Mouse (Mus musculus) forebrain, embryonic 13.5 days (tissue): Measurements from ENCODE around the gene Dhrs1. TPM values are rescaled to one million over a fixed set of nuclear protein-coding genes. Genes with fewer than 3 reads are reported as not detected.

Source experiments
- ATAC-seq: fragments of 200-750 bp; cut with Nextera tagmentation; 2 replicates; pipeline ENCODE4 v1.8.0; 2017
- H3K27ac ChIP-seq: fragments of 300-500 bp; sonication (generic); 2 replicates; pipeline ENCODE4 v1.5.1; 2015; ENCODE audit warnings: inconsistent platforms, mild to moderate bottlenecking, moderate library complexity
- H3K27me3 ChIP-seq: fragments of 300-500 bp; sonication (generic); 2 replicates; pipeline ENCODE4 v1.6.1; 2015; ENCODE audit warnings: mild to moderate bottlenecking, inconsistent platforms
- H3K36me3 ChIP-seq: fragments of 300-500 bp; sonication (generic); 2 replicates; pipeline ENCODE4 v1.6.1; 2015; ENCODE audit warnings: mild to moderate bottlenecking, inconsistent platforms; ENCODE audit not compliant: poor library complexity, severe bottlenecking
- H3K4me1 ChIP-seq: fragments of 300-500 bp; sonication (generic); 2 replicates; pipeline ENCODE4 v1.6.1; 2015; ENCODE audit warnings: inconsistent platforms
- H3K4me2 ChIP-seq: fragments of 300-500 bp; sonication (generic); 2 replicates; pipeline ENCODE4 v1.6.1; 2015; ENCODE audit warnings: inconsistent platforms, mild to moderate bottlenecking, moderate library complexity
- H3K4me3 ChIP-seq: fragments of 300-500 bp; sonication (generic); 2 replicates; pipeline ENCODE4 v1.5.1; 2015; ENCODE audit warnings: mild to moderate bottlenecking, inconsistent platforms
- H3K9ac ChIP-seq: fragments of 300-500 bp; sonication (generic); 2 replicates; pipeline ENCODE4 v1.6.1; 2015; ENCODE audit warnings: mild to moderate bottlenecking, inconsistent platforms
- H3K9me3 ChIP-seq: fragments of 300-500 bp; sonication (generic); replicated peaks from 2 replicates; pipeline ENCODE4 v1.6.1; 2016; ENCODE audit warnings: inconsistent platforms
- WGBS: fragments of 180-500 bp; shearing (Covaris S2); methylation state at CpG from one replicate; pipeline ENCODE4 v1.1.7; 2015; 5-methylcytosine and 5-hydroxymethylcytosine counted together
- polyA plus RNA-seq: library from polyadenylated mRNA; unstranded; fragments of >200 nt; fragmentation: Nextera tagmentation; extraction: Ambion mirVana; gene quantifications from 2 replicates; pipeline ENCODE4 v1.2.1, GENCODE M21; 2015

The Dhrs1 gene
- 77.1 and 78.8 TPM in 2 replicates for polyA plus RNA-seq

DNA sequence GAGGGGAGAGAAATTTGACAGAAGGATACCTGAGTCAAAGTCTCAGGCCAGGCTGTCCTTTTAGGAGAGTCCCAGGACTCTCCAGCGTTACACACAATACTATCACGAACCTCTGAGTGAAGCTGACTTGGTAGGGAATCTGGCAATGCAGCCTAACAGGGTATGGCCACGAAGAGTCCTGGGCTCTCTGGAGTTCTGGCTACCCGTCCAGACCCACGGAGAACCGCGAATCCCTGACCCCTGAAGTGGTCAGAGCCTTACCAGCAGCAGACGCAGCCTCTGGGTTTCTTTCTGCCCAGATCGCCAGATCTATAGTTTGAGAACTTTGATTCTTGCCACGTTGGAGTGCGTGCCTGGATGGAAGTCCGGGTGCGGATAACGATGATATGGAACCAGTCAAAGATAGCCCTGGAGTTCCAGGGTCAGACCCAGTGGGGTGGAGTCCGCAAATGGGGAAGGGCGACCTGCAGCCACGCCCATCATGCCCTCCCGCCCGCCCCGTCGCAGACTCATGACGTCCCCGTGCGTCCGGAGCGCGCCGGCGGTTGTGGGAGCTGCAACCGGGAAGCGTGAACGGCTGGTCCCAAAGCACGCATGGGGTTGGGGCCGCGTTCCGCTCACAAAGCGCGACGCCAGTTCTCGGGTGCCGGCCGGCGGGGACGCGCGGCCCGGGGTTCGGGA, at the start of gene Dhrs1, which contains the start of gene Nop9:
Dhrs1 (minus strand) TSS at position 511 of the 681 bp plus-strand sequence.
Nop9 (plus strand) TSS at position 514 of the 681 bp plus-strand sequence.
- Histone ChIP-seq H3K9me3 (no peaks in the 10 kb centered on the region), H3K27ac (peak within 1 kb of the TSS; percentile 35; the same call in 1 of the 2 replicates), H3K4me1 (peaks cover 38% of the 10 kb centered on the region), H3K27me3 (no peaks in the 10 kb centered on the region), H3K4me2 (peak within 1 kb of the TSS; percentile 98), H3K36me3 (peaks cover 27% of the 10 kb centered on the region), H3K4me3 (peak within 1 kb of the TSS; percentile 83), H3K9ac (peak within 1 kb of the TSS; percentile 87)
- ATAC-seq: peak; percentile 88
- WGBS: 2% methylated on average over 40 of the region's 48 CpGs

DNA sequence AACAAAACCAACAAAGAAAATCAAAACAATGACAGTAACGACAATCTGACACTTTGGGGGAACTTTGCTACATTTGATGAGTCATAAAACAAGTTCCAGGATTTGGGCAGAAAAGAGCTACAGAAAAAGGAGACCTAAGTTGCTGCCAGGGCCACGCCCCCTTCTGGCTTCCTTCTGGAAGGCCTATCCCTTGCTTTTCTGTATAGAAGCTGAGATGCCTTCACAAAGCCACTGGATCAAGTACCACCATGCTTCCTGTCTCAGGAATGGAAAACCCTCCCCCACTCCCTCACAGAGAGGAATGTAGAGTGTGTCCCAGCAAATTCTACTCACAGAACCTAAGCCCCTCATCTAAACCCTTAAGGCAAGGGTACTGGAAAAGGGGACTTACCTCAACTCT, 48.5 kb upstream of the Dhrs1 start:
- H3K4me3 ChIP-seq: no peak overlapping the region
- no peaks in the 10 kb centered on the region for H3K36me3 ChIP-seq
- no peak for ATAC-seq
- WGBS: 63% methylated on average over 2 of the region's 2 CpGs
- H3K4me1 ChIP-seq: no peaks in the 10 kb centered on the region
- H3K27ac ChIP-seq: no peak overlapping the region
- H3K4me2 ChIP-seq: no peak overlapping the region
- no peak overlapping the region for H3K9ac ChIP-seq
- H3K9me3 ChIP-seq: no peaks in the 10 kb centered on the region
- peaks cover 19% of the 10 kb centered on the region for H3K27me3 ChIP-seq

DNA sequence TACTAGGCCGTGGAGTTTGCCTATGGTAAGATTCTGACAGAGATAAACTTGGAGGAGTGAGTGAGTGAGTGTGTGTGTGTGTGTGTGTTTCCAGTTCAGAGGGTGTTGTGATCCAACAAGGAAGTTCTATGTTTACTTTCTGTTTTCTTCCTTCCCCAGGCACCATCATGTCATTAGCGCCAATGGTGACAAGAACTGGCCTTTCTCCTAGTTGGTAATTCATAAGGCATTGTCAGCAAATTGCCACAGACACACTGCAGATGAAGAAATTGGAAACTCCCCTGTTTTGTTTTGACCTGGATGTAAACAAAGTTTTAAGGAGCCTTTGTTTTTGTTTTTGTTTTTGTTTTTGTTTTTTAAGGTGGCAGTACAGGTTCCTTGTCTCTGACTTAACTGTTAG, 48.0 kb upstream of the Dhrs1 start:
- peaks cover 3% of the 10 kb centered on the region; the same call in 1 of the 2 replicates for H3K4me1 ChIP-seq
- no peak overlapping the region for H3K9ac ChIP-seq
- H3K9me3 ChIP-seq: no peaks in the 10 kb centered on the region
- H3K4me2 ChIP-seq: no peak overlapping the region
- H3K27ac ChIP-seq: no peak overlapping the region
- peaks cover 24% of the 10 kb centered on the region for H3K27me3 ChIP-seq
- no peak overlapping the region for H3K4me3 ChIP-seq
- no peak for ATAC-seq
- 71% methylated on average over 2 of the region's 2 CpGs for WGBS
- no peaks in the 10 kb centered on the region for H3K36me3 ChIP-seq

DNA sequence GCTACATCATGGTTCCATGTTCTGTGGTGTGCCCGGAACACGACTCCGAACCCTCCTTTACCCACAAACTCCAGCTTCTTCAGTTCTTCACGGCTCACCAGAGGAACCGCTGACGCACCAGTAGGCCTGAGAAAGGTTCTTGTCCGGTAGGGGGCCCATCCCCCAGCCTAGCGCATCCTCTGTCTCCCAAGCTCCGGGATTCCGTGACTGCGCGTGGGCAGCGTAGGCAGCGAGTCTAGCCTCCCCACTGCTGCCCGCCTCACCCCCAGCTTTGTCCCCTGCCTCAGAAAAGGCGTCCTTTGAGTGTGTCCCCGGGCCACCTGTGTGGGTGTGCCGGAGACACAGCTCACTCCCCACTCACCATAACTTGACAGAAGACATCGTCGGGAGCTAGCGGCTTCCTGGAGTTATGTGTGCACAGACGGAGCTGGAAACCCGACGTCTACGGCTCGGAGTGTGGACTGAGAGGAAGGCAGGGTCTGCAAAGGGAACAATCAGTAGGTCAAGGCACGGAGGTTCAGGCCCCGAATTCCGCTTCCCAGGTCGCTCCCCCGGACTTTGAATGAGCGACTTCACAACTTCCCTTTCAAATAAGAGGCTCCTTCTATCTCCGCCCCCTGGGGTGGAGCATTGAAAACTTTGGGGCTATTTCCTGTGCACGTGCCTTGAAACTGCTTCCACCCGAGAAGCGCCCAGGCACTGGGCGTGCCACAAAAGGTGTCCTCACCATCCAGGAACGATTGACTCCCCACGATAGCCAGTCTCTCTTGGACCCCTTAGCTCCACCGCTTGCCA, 43.0 kb upstream of the Dhrs1 start, which contains the start of gene Ripk3:
Ripk3 (minus strand) TSS at position 610 of the 795 bp plus-strand sequence.
- peaks cover 13% of the 10 kb centered on the region for H3K4me1 ChIP-seq
- H3K9me3 ChIP-seq: no peaks in the 10 kb centered on the region
- H3K27ac ChIP-seq: no peak within 1 kb of the TSS
- H3K36me3 ChIP-seq: no peaks in the 10 kb centered on the region
- H3K27me3 ChIP-seq: peaks cover 74% of the 10 kb centered on the region
- 5% methylated on average over 40 of the region's 40 CpGs for WGBS
- no peak for ATAC-seq
- H3K4me2 ChIP-seq: peak within 1 kb of the TSS; percentile 47
- H3K9ac ChIP-seq: peak within 1 kb of the TSS; percentile 34; the same call in 1 of the 2 replicates
- H3K4me3 ChIP-seq: peak within 1 kb of the TSS; percentile 21

DNA sequence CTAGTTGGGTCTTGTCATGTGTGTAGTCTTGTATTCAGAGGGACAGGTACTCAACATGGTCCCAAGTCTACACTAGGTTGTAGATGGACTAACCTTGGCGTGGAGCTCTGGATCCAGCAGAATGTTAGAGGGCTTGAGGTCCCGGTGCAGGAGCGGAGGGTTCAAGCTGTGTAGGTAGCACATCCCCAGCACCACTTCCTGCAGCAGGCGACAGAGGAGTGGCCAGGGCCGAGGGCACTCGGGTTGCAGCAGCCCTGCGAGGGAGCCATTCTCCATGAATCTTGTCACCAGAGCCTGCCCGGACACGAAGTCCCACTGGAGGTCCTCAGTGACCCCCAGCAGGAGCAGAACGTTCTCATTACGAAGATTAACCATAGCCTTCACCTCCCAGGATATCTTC, 42.2 kb upstream of the Dhrs1 start:
- H3K9ac ChIP-seq: no peak overlapping the region
- WGBS: 39% methylated on average over 11 of the region's 11 CpGs
- H3K9me3 ChIP-seq: no peaks in the 10 kb centered on the region
- H3K27me3 ChIP-seq: peaks cover 78% of the 10 kb centered on the region
- H3K27ac ChIP-seq: no peak overlapping the region
- no peaks in the 10 kb centered on the region for H3K36me3 ChIP-seq
- no peak overlapping the region for H3K4me3 ChIP-seq
- ATAC-seq: no peak
- H3K4me2 ChIP-seq: no peak overlapping the region
- H3K4me1 ChIP-seq: peaks cover 17% of the 10 kb centered on the region

DNA sequence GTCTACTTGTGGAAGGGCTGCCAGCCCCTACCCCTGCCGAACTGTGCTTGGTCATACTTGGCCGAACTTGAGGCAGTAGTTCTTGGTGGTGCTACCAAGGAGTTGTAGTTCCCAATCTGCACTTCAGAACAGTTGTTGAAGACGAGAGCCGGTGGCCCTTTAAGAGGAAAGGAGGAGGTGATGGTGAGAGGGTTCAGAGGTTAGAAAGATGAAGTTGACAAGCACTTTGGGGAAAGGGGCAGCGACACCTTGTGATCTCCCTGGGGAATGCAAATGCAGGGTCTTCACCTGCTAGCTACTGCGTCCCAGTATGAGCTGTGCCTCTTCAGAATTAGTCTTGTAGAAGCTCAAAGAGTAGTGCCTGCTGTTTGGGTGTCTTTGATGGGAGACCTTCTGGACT, 39.7 kb upstream of the Dhrs1 start:
- ATAC-seq: no peak
- Histone ChIP-seq H3K9ac (no peak overlapping the region), H3K4me3 (no peak overlapping the region), H3K4me2 (no peak overlapping the region), H3K9me3 (no peaks in the 10 kb centered on the region), H3K27ac (no peak overlapping the region), H3K36me3 (no peaks in the 10 kb centered on the region), H3K4me1 (peaks cover 23% of the 10 kb centered on the region), H3K27me3 (peaks cover 97% of the 10 kb centered on the region)
- 21% methylated on average over 6 of the region's 6 CpGs for WGBS

DNA sequence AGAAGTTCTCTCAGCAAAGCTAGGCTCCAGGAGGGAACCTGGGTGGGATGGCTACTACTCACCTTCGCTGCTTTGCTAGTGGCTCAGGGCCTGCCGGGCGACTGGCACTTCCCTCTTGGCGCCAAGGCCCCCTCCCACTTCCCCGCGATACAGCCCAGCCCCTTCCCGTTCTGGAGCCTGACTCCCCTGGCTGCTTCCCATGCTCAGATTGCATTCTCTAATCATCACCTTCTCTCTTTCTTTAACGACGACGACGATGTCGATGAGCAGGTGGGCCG, 38.4 kb upstream of the Dhrs1 start, which contains the start of gene Adcy4:
Adcy4 (minus strand) TSS at position 138 of the 278 bp plus-strand sequence.
- 5% methylated on average over 13 of the region's 13 CpGs for WGBS
- Histone ChIP-seq H3K27me3 (peaks cover 92% of the 10 kb centered on the region), H3K4me1 (peaks cover 23% of the 10 kb centered on the region), H3K4me3 (peak within 1 kb of the TSS; percentile 24), H3K27ac (no peak within 1 kb of the TSS), H3K36me3 (no peaks in the 10 kb centered on the region), H3K9ac (peak within 1 kb of the TSS; percentile 5; the same call in 1 of the 2 replicates), H3K4me2 (peak within 1 kb of the TSS; percentile 38), H3K9me3 (no peaks in the 10 kb centered on the region)
- no peak for ATAC-seq

DNA sequence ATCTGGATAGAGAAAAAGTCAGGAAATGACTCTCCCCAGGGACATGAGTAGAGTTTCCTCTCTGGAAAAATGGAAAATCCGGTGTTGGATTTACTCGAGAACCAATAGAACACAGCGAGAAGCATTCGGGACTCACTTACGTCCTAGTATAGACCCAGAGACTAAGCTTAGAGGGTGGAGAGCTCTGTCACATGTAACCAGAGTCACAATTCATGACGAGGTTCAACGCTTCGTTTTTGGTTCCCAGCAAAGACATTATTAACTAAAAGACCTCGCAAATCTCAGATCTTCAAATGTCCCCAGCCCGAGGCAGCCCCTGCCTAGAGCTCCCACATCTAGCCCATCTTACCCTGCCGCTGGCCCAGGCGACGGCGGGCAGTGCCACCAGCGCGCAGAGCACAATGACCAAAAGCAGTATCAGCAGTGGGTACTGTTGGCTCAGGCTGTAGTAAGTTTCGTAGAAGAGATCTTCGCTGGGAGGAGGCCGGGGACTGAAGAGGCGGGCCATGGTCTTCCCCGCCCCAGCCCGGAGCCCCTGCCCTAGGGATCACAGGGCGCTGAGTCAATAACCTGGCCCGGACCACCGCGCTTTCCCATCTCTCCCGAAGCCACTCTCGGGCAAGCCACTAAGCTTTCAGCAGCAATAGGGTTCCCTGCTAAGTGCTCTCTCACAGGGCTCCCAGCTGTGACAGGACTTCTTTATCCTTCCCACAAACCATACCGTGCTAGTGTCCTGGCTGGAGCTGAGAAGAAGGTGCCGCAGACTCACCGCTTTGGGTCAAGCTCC, 37.9 kb upstream of the Dhrs1 start:
- no peak for ATAC-seq
- 0 out of 2 replicates have a peak overlapping the region, but pooled peaks have one; percentile 5 for H3K9ac ChIP-seq

DNA sequence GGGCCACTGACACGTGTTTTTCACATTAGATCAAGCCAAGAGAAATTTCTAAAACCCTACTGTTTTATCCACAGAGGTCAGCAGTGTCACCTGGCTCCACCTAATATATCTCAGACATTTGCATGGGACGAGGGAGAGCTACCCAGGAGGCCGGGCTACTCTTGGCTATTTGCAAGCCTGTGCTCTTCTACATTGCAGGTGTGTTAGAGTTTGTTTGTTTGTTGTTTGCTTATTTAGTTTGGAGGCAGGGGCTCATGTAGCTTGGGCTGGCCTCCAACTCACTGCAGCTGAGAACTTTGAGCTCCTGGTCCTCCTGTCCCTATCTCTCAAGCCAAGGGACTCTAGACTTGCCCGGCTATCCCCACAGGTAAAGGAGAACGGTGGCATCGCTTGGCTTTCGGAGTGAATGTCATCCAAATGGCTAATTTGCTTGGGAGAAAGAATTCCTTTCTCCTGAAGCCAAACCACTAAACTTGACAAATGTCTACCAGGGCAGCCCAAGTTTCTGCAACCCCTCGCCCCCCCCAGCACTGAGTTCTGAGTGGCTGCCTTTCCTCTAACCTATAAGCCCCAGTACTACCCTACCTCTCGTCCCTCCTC, 37.0 kb upstream of the Dhrs1 start:
- Histone ChIP-seq H3K9ac (no peak overlapping the region), H3K27me3 (peaks cover 80% of the 10 kb centered on the region), H3K4me3 (no peak overlapping the region), H3K4me2 (no peak overlapping the region), H3K27ac (no peak overlapping the region), H3K36me3 (no peaks in the 10 kb centered on the region), H3K9me3 (no peaks in the 10 kb centered on the region), H3K4me1 (peaks cover 16% of the 10 kb centered on the region)
- no peak for ATAC-seq
- WGBS: 56% methylated on average over 9 of the region's 9 CpGs

More for the DNA sequence above, 37.9 kb upstream of the Dhrs1 start:
- peaks cover 89% of the 10 kb centered on the region for H3K27me3 ChIP-seq
- 2% methylated on average over 29 of the region's 31 CpGs for WGBS
- no peaks in the 10 kb centered on the region for H3K9me3 ChIP-seq
- peak overlapping the region; percentile 38 for H3K4me2 ChIP-seq
- H3K36me3 ChIP-seq: no peaks in the 10 kb centered on the region
- peak overlapping the region; percentile 24 for H3K4me3 ChIP-seq
- peaks cover 19% of the 10 kb centered on the region for H3K4me1 ChIP-seq
- H3K27ac ChIP-seq: no peak overlapping the region

DNA sequence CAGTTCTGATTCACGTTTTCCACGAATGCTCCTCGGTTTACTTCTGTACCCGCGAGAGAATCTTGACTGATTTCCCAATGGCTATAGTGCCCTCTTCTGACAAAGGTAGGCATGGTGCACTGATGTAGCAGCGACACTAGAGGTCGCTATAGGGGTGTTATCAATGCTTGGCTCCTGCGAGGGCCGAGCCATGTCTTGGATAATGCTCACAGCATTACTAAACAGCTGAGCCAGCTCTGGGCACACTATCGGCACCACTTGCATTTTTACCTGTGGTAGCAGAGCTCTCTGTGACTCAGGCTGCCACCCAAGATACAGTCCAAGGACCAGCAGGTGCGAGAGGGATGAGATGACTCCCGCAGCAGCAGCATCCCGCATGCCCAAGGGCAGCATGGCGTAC, 35.8 kb upstream of the Dhrs1 start:
- no peaks in the 10 kb centered on the region for H3K36me3 ChIP-seq
- WGBS: 12% methylated on average over 14 of the region's 14 CpGs
- peak overlapping the region; percentile 43 for H3K4me2 ChIP-seq
- no peaks in the 10 kb centered on the region for H3K9me3 ChIP-seq
- no peak overlapping the region for H3K9ac ChIP-seq
- peak; percentile 81 for ATAC-seq
- H3K27me3 ChIP-seq: peaks cover 68% of the 10 kb centered on the region
- no peak overlapping the region for H3K27ac ChIP-seq
- H3K4me3 ChIP-seq: no peak overlapping the region
- peaks cover 16% of the 10 kb centered on the region for H3K4me1 ChIP-seq

DNA sequence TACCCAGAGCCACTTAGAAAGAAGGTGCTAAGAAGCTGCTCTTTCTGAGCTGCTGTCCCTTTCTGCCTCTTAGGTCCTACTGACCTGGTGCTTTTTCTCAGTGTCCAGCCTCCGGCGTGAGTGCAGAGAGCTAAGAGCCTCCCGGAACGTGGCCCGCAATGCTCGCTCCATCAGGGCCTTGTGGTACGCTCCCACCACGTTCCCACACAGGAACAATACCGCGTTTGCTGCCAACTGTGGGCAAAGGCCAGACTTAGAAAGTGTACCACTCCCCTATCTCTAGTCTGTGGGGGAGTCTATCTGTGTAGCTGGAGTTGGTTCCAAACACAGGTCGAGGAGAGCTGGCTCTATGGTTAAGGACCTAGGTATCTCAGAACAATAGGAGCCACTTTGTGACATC, 35.2 kb upstream of the Dhrs1 start:
- H3K27me3 ChIP-seq: peaks cover 62% of the 10 kb centered on the region
- no peak; the same call in 1 of the 2 replicates for ATAC-seq
- H3K4me1 ChIP-seq: peaks cover 16% of the 10 kb centered on the region
- WGBS: 81% methylated on average over 11 of the region's 11 CpGs
- H3K36me3 ChIP-seq: no peaks in the 10 kb centered on the region
- no peaks in the 10 kb centered on the region for H3K9me3 ChIP-seq
- H3K27ac ChIP-seq: no peak overlapping the region
- no peak overlapping the region for H3K4me3 ChIP-seq
- H3K4me2 ChIP-seq: no peak overlapping the region
- H3K9ac ChIP-seq: no peak overlapping the region
